Mouse (Mus musculus): Measurements from ENCODE around the gene Clic3. TPM values are rescaled to one million over a fixed set of nuclear protein-coding genes. Genes with fewer than 3 reads are reported as not detected.
A peak's percentile ranks its signal among the peaks of the same experiment; 100 is the strongest.
"Not testable (repeated sequence)": the region's sequence is repeated elsewhere in the genome, so short reads cannot be mapped to it uniquely, and the experiment has no call there.

Clic3 gene
- total RNA-seq (2014; rRNA removed; ENCODE audit: low replicate concordance) (2.4 and 4.5 TPM in 2 replicates), polyA plus RNA-seq (2015; fragmentation: Nextera tagmentation; extraction: Ambion mirVana) (6.5 and 7.4 TPM in 2 replicates)

GRCm38 (mm10) chr2:25456205-25456953 lies at the start of gene Clic3:
Gene Clic3, plus strand, starts transcription at chr2:25456838.
- Histone ChIP-seq H3K9ac (replicated peaks; ENCODE audit: low read depth, low read length) (no peak within 1 kb of the TSS), H3K36me3 (replicated peaks; ENCODE audit: control insufficient read depth, insufficient read depth, low read length) (peaks cover 20% of the 10 kb centered on the region), H3K4me1 (ENCODE audit: control insufficient read depth, insufficient read depth) (peaks cover 10% of the 10 kb centered on the region), H3K27me3 (ENCODE audit: control insufficient read depth, insufficient read depth, low read length) (no peaks in the 10 kb centered on the region), H3K9me3 (replicated peaks; ENCODE audit: control insufficient read depth, low read length) (no peaks in the 10 kb centered on the region), H3K4me2 (ENCODE audit: low read depth, low read length) (no peak within 1 kb of the TSS), H3K27ac (ENCODE audit: low read depth) (no peak within 1 kb of the TSS), H3K4me3 (ENCODE audit: low read depth, low read length) (no peak within 1 kb of the TSS)
- TF ChIP-seq EP300 (IDR thresholded peaks at IDR 0.05; ENCODE audit: low read depth) (no peak), CTCF (IDR thresholded peaks at IDR 0.05; ENCODE audit: low read depth) (no peak)
- ATAC-seq (ENCODE audit: insufficient read depth, low read depth) (no peak), DNase-seq (ENCODE audit: low spot score) (no peak)
- WGBS, result 28% methylated on average over 14 of the region's 14 CpGs

GRCm38 (mm10) chr2:25408908-25409307 lies 47.7 kb upstream of the Clic3 start:
- Histone ChIP-seq H3K36me3 (replicated peaks; ENCODE audit: control insufficient read depth, insufficient read depth, low read length) (0 out of 2 replicates have a peak, but pooled peaks cover 7% of the 10 kb centered on the region), H3K9me3 (replicated peaks; ENCODE audit: control insufficient read depth, low read length) (no peaks in the 10 kb centered on the region), H3K27me3 (ENCODE audit: control insufficient read depth, insufficient read depth, low read length) (peaks cover 9% of the 10 kb centered on the region), H3K4me3 (ENCODE audit: low read depth, low read length) (no peak overlapping the region), H3K9ac (replicated peaks; ENCODE audit: low read depth, low read length) (no peak overlapping the region), H3K27ac (ENCODE audit: low read depth) (no peak overlapping the region), H3K4me1 (ENCODE audit: control insufficient read depth, insufficient read depth) (no peaks in the 10 kb centered on the region), H3K4me2 (ENCODE audit: low read depth, low read length) (no peak overlapping the region)
- WGBS, result 73% methylated on average over 10 of the region's 10 CpGs
- TF ChIP-seq EP300 (IDR thresholded peaks at IDR 0.05; ENCODE audit: low read depth) (no peak), CTCF (IDR thresholded peaks at IDR 0.05; ENCODE audit: low read depth) (no peak)
- ATAC-seq (ENCODE audit: insufficient read depth, low read depth), result no peak
- no peak for DNase-seq (ENCODE audit: low spot score)

GRCm38 (mm10) chr2:25413436-25413835 lies 43.2 kb upstream of the Clic3 start:
- ATAC-seq (ENCODE audit: insufficient read depth, low read depth), result not testable (repeated sequence)

GRCm38 (mm10) chr2:25417426-25417825 lies 39.2 kb upstream of the Clic3 start:
- DNase-seq (ENCODE audit: low spot score) (no peak), ATAC-seq (ENCODE audit: insufficient read depth, low read depth) (no peak)
- Histone ChIP-seq H3K4me2 (ENCODE audit: low read depth, low read length) (no peak overlapping the region), H3K27ac (ENCODE audit: low read depth) (no peak overlapping the region), H3K9ac (replicated peaks; ENCODE audit: low read depth, low read length) (no peak overlapping the region), H3K27me3 (ENCODE audit: control insufficient read depth, insufficient read depth, low read length) (0 out of 2 replicates have a peak, but pooled peaks cover under 1% of the 10 kb centered on the region), H3K4me1 (ENCODE audit: control insufficient read depth, insufficient read depth) (no peaks in the 10 kb centered on the region), H3K36me3 (replicated peaks; ENCODE audit: control insufficient read depth, insufficient read depth, low read length) (no peaks in the 10 kb centered on the region), H3K4me3 (ENCODE audit: low read depth, low read length) (no peak overlapping the region), H3K9me3 (replicated peaks; ENCODE audit: control insufficient read depth, low read length) (no peaks in the 10 kb centered on the region)
- no peak for TF ChIP-seq EP300 (IDR thresholded peaks at IDR 0.05; ENCODE audit: low read depth)
- TF ChIP-seq CTCF (IDR thresholded peaks at IDR 0.05; ENCODE audit: low read depth), result no peak
- 38% methylated on average over 3 of the region's 3 CpGs for WGBS

More at GRCm38 (mm10) chr2:25413436-25413835, 43.2 kb upstream of the Clic3 start:
- H3K9me3 ChIP-seq (replicated peaks; ENCODE audit: control insufficient read depth, low read length); H3K4me3 ChIP-seq (ENCODE audit: low read depth, low read length); H3K27ac ChIP-seq (ENCODE audit: low read depth); H3K9ac ChIP-seq (replicated peaks; ENCODE audit: low read depth, low read length); H3K4me1 ChIP-seq (ENCODE audit: control insufficient read depth, insufficient read depth); H3K27me3 ChIP-seq (ENCODE audit: control insufficient read depth, insufficient read depth, low read length); DNase-seq (ENCODE audit: low spot score); H3K36me3 ChIP-seq (replicated peaks; ENCODE audit: control insufficient read depth, insufficient read depth, low read length); H3K4me2 ChIP-seq (ENCODE audit: low read depth, low read length): not testable (repeated sequence)

- TF ChIP-seq CTCF (IDR thresholded peaks at IDR 0.05; ENCODE audit: low read depth), result peak; percentile 65
- TF ChIP-seq EP300 (IDR thresholded peaks at IDR 0.05; ENCODE audit: low read depth), result no peak
- Histone ChIP-seq H3K27me3 (ENCODE audit: control insufficient read depth, insufficient read depth, low read length) (peaks cover 36% of the 10 kb centered on the region), H3K4me3 (ENCODE audit: low read depth, low read length) (no peak overlapping the region), H3K9ac (replicated peaks; ENCODE audit: low read depth, low read length) (no peak overlapping the region), H3K4me2 (ENCODE audit: low read depth, low read length) (no peak overlapping the region), H3K27ac (ENCODE audit: low read depth) (no peak overlapping the region), H3K4me1 (ENCODE audit: control insufficient read depth, insufficient read depth) (no peaks in the 10 kb centered on the region), H3K36me3 (replicated peaks; ENCODE audit: control insufficient read depth, insufficient read depth, low read length) (no peaks in the 10 kb centered on the region), H3K9me3 (replicated peaks; ENCODE audit: control insufficient read depth, low read length) (no peaks in the 10 kb centered on the region)
- DNase-seq (ENCODE audit: low spot score), result peak; percentile 39
- ATAC-seq (ENCODE audit: insufficient read depth, low read depth), result no peak
- 21% methylated on average over 3 of the region's 3 CpGs for WGBS
Measured at GRCm38 (mm10) chr2:25421896-25422295, 34.7 kb upstream of the Clic3 start.
